Mouse (Mus musculus) forebrain, embryonic 11.5 days (tissue): Measurements from ENCODE around the gene Id4. TPM values are rescaled to one million over a fixed set of nuclear protein-coding genes. Genes with fewer than 3 reads are reported as not detected.
A peak's percentile ranks its signal among the peaks of the same experiment; 100 is the strongest.

Source experiments
- ATAC-seq: fragments of 200-750 bp; cut with Nextera tagmentation; replicated peaks from 2 replicates; pipeline ENCODE4 v1.8.0; 2017; ENCODE audit warnings: moderate TSS enrichment; ENCODE audit not compliant: low FRiP score
- DNase-seq: peaks from one replicate; pipeline ENCODE4 v3.0.0-alpha.2; 2017; ENCODE audit warnings: low spot score
- H3K27ac ChIP-seq: fragments of 300-500 bp; sonication (generic); 2 replicates; pipeline ENCODE4 v1.5.1; 2014; ENCODE audit warnings: low read depth, low read length
- H3K27me3 ChIP-seq: fragments of 300-500 bp; sonication (generic); 2 replicates; pipeline ENCODE4 v1.6.1; 2014; ENCODE audit warnings: mild to moderate bottlenecking, low read length, mixed read lengths; ENCODE audit not compliant: control insufficient read depth, insufficient read depth
- H3K36me3 ChIP-seq: fragments of 300-500 bp; sonication (generic); 2 replicates; pipeline ENCODE4 v1.6.1; 2014; ENCODE audit warnings: mild to moderate bottlenecking, low read length, moderate library complexity, mixed read lengths; ENCODE audit not compliant: control insufficient read depth, insufficient read depth
- H3K4me1 ChIP-seq: fragments of 300-500 bp; sonication (generic); replicated peaks from 2 replicates; pipeline ENCODE4 v1.6.1; 2014; ENCODE audit warnings: low read length, mixed read lengths; ENCODE audit not compliant: control insufficient read depth, insufficient read depth
- H3K4me2 ChIP-seq: fragments of 300-500 bp; sonication (generic); 2 replicates; pipeline ENCODE4 v1.6.1; 2014; ENCODE audit warnings: low read depth, mild to moderate bottlenecking, low read length, moderate library complexity, mixed read lengths; ENCODE audit not compliant: severe bottlenecking
- H3K4me3 ChIP-seq: fragments of 300-500 bp; sonication (generic); 2 replicates; pipeline ENCODE4 v1.5.1; 2014; ENCODE audit warnings: low read depth, low read length
- H3K9ac ChIP-seq: fragments of 300-500 bp; sonication (generic); 2 replicates; pipeline ENCODE4 v1.6.1; 2014; ENCODE audit warnings: low read length
- H3K9me3 ChIP-seq: fragments of 300-500 bp; sonication (generic); 2 replicates; pipeline ENCODE4 v1.6.1; 2016; ENCODE audit warnings: low read length, mixed read lengths; ENCODE audit not compliant: control insufficient read depth
- WGBS: fragments of 180-500 bp; shearing (Covaris S2); extraction: QIAGEN DNeasy Blood & Tissue Kit; methylation state at CpG from one replicate; pipeline ENCODE4 v1.1.7; 2014; 5-methylcytosine and 5-hydroxymethylcytosine counted together
- polyA plus RNA-seq: library from polyadenylated mRNA; unstranded; fragments of >200 nt; fragmentation: Nextera tagmentation; extraction: Ambion mirVana; gene quantifications from 2 replicates; pipeline ENCODE4 v1.2.1, GENCODE M21; 2014

Id4 gene
- polyA plus RNA-seq, 1 experiment from 2014 or later: 187 TPM

DNA sequence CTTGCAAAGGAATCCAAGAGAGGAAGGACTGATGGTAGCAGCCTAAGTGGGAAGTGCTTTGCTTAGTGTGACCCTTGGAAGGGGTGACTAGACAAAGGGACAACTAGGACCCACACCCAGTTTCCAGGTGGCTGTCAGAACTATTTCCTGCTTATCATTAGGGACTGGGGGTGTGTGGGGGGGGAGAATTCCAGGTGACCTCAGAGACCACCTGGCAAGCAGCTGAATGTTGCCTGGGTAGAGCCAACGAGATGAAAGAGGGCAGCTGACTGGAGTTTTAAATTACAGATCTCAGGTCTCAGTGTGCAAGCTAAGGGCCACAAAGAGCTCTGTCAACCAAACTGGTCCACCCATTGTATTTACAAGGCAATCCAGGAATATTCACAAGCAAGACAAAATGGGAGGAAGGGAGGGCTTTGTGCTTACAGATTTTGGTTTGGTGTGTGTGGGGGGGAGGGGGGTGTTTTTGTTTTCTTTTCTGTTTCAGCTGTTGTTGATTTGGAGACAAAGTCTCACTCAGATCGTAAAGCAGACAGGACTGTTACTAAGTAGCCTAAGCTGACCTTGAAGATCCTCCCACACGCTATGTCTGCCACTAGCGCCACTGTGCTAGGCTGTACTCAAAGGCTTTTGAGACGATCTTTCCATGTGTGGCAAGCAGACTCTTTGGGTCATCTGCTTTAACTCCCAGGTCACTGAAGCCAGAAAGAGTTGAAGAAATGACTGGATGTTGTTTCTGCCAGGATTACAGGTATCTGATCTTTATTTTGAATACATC is 15.6 kb upstream of the Id4 start:
- Histone ChIP-seq H3K4me1 (0 out of 2 replicates have a peak, but pooled peaks cover 7% of the 10 kb centered on the region), H3K36me3 (no peaks in the 10 kb centered on the region), H3K27me3 (no peaks in the 10 kb centered on the region), H3K9ac (no peak overlapping the region), H3K4me3 (no peak overlapping the region), H3K9me3 (no peaks in the 10 kb centered on the region), H3K27ac (no peak overlapping the region), H3K4me2 (no peak overlapping the region)
- ATAC-seq (no peak), DNase-seq (no peak)
- 19% methylated on average over 5 of the region's 5 CpGs for WGBS

- no peak overlapping the region for H3K27ac ChIP-seq
- no peaks in the 10 kb centered on the region for H3K27me3 ChIP-seq
- H3K4me2 ChIP-seq: no peak overlapping the region
- H3K4me3 ChIP-seq: no peak overlapping the region
- no peak overlapping the region for H3K9ac ChIP-seq
- 16% methylated on average over 2 of the region's 2 CpGs for WGBS
- ATAC-seq (no peak), DNase-seq (no peak)
- no peaks in the 10 kb centered on the region for H3K36me3 ChIP-seq
- H3K4me1 ChIP-seq: peaks cover 5% of the 10 kb centered on the region; the same call in 1 of the 2 replicates
- peaks cover 5% of the 10 kb centered on the region; the same call in 1 of the 2 replicates for H3K9me3 ChIP-seq
Observed at GRCm38 (mm10) chr13:48252559-48252958, 8.5 kb upstream of the Id4 start.

GRCm38 (mm10) chr13:48255026-48255425 is 6.0 kb upstream of the Id4 start:
- Histone ChIP-seq H3K4me2 (no peak overlapping the region), H3K4me3 (no peak overlapping the region), H3K9ac (no peak overlapping the region), H3K27me3 (no peaks in the 10 kb centered on the region), H3K27ac (no peak overlapping the region), H3K4me1 (peaks cover 8% of the 10 kb centered on the region), H3K9me3 (peaks cover 5% of the 10 kb centered on the region; the same call in 1 of the 2 replicates), H3K36me3 (no peaks in the 10 kb centered on the region)
- no peak for ATAC-seq
- WGBS: 87% methylated on average over 8 of the region's 8 CpGs
- no peak for DNase-seq

GRCm38 (mm10) chr13:48261341-48262221 is 553 bp downstream of the Id4 start:
- peak overlapping the region; percentile 80 for H3K4me3 ChIP-seq
- H3K9ac ChIP-seq: peak overlapping the region; percentile 97
- H3K4me1 ChIP-seq: peaks cover 7% of the 10 kb centered on the region
- peak; percentile 10; the same call in 1 of the 2 replicates for ATAC-seq
- H3K9me3 ChIP-seq: no peaks in the 10 kb centered on the region
- peak overlapping the region; percentile 65 for H3K4me2 ChIP-seq
- under 1% methylated on average over 95 of the region's 98 CpGs for WGBS
- H3K36me3 ChIP-seq: no peaks in the 10 kb centered on the region
- no peaks in the 10 kb centered on the region for H3K27me3 ChIP-seq
- H3K27ac ChIP-seq: peak overlapping the region; percentile 99
- peak; percentile 82 for DNase-seq

GRCm38 (mm10) chr13:48262451-48262969 is 1.5 kb downstream of the Id4 start:
- H3K27ac ChIP-seq: peak overlapping the region; percentile 99
- ATAC-seq (no peak), DNase-seq (peak; percentile 74)
- H3K27me3 ChIP-seq: no peaks in the 10 kb centered on the region
- H3K4me2 ChIP-seq: peak overlapping the region; percentile 65
- H3K36me3 ChIP-seq: no peaks in the 10 kb centered on the region
- H3K4me1 ChIP-seq: peaks cover 7% of the 10 kb centered on the region
- WGBS: under 1% methylated on average over 25 of the region's 25 CpGs
- H3K9me3 ChIP-seq: no peaks in the 10 kb centered on the region
- peak overlapping the region; percentile 80 for H3K4me3 ChIP-seq
- H3K9ac ChIP-seq: peak overlapping the region; percentile 97

- Histone ChIP-seq H3K4me3 (peak overlapping the region; percentile 80), H3K4me2 (peak overlapping the region; percentile 56), H3K27me3 (no peaks in the 10 kb centered on the region), H3K4me1 (peaks cover 4% of the 10 kb centered on the region; the same call in 1 of the 2 replicates), H3K36me3 (no peaks in the 10 kb centered on the region), H3K9ac (peak overlapping the region; percentile 74), H3K9me3 (no peaks in the 10 kb centered on the region), H3K27ac (peak overlapping the region; percentile 77)
- 43% methylated on average over 6 of the region's 6 CpGs for WGBS
- ATAC-seq (no peak), DNase-seq (no peak)
Observed at GRCm38 (mm10) chr13:48265029-48265428, 4.0 kb downstream of the Id4 start.

DNA sequence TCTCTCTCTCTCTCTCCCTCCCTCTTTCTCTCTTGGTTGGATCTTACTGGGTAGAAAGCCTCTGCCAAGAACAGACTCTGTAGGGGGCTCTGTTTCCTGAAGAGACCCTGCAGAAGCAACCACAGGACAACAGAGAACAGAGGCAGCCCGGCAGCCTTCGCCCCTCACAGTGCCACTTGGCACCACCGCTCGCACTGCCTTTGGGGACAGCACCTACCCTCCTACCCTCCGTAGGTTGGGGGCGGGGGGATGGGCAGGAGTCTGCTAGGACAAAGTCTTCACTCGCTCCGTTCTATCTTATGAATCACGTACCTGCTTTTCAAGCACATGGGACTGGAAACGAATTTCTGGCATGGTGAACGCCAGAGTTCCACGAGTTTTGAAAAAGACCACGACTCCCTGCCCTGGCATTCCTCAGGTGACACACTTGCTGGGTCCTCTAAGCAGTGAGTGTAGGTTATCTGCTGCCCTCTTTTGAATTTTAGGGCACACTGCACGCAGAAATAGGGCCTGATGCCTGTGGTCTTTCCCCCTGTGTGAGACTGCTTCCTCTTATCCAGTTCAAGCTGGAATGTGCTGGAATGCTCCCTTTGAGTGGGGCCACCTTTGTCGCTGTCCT is 12.5 kb downstream of the Id4 start:
- peak; percentile 78 for DNase-seq
- Histone ChIP-seq H3K9ac (peak overlapping the region; percentile 20; the same call in 1 of the 2 replicates), H3K9me3 (no peaks in the 10 kb centered on the region), H3K27me3 (no peaks in the 10 kb centered on the region), H3K4me1 (peaks cover 2% of the 10 kb centered on the region; the same call in 1 of the 2 replicates), H3K36me3 (no peaks in the 10 kb centered on the region), H3K27ac (no peak overlapping the region), H3K4me2 (peak overlapping the region; percentile 43), H3K4me3 (peak overlapping the region; percentile 11; the same call in 1 of the 2 replicates)
- 4% methylated on average over 15 of the region's 15 CpGs for WGBS
- ATAC-seq: peak; percentile 87

- H3K27ac ChIP-seq: no peak overlapping the region
- no peaks in the 10 kb centered on the region for H3K36me3 ChIP-seq
- H3K9me3 ChIP-seq: no peaks in the 10 kb centered on the region
- no peak for DNase-seq
- 0 out of 2 replicates have a peak, but pooled peaks have one; percentile 7 for ATAC-seq
- H3K9ac ChIP-seq: no peak overlapping the region
- no peaks in the 10 kb centered on the region for H3K27me3 ChIP-seq
- H3K4me2 ChIP-seq: no peak overlapping the region
- WGBS: 97% methylated on average over 1 of the region's 1 CpGs
- peaks cover 2% of the 10 kb centered on the region; the same call in 1 of the 2 replicates for H3K4me1 ChIP-seq
- H3K4me3 ChIP-seq: no peak overlapping the region
Observed at GRCm38 (mm10) chr13:48274107-48274506, 13.1 kb downstream of the Id4 start.
